Mouse (Mus musculus): Measurements from ENCODE around the gene Dnajc13.
A peak's percentile ranks its signal among the peaks of the same experiment; 100 is the strongest.

Dnajc13 gene

GRCm38 (mm10) chr9:104108571-104109143 is 154.1 kb downstream of the Dnajc13 start:
- no peak for DNase-seq

- no peak for DNase-seq
Observed at GRCm38 (mm10) chr9:104107482-104107881, 155.2 kb downstream of the Dnajc13 start.

- DNase-seq: no peak
Observed at GRCm38 (mm10) chr9:104106930-104107329, 155.8 kb downstream of the Dnajc13 start.

- DNase-seq: no peak
Observed at GRCm38 (mm10) chr9:104104986-104105385, 157.7 kb downstream of the Dnajc13 start.

- no peak for DNase-seq
Observed at GRCm38 (mm10) chr9:104102901-104103300, 159.8 kb downstream of the Dnajc13 start.

- DNase-seq: no peak
Observed at GRCm38 (mm10) chr9:104102301-104102700, 160.4 kb downstream of the Dnajc13 start.

GRCm38 (mm10) chr9:104101458-104101857 is 161.3 kb downstream of the Dnajc13 start:
- DNase-seq: peak; percentile 38
